Mouse (Mus musculus) hindbrain, embryonic 13.5 days (tissue): ENCODE results near the gene Cstf1. TPM values are rescaled to one million over a fixed set of nuclear protein-coding genes. Genes with fewer than 3 reads are reported as not detected.

Source experiments
- ATAC-seq: fragments of 200-750 bp; cut with Nextera tagmentation; 2 replicates; pipeline ENCODE4 v1.8.0; 2017; ENCODE audit warnings: moderate TSS enrichment; ENCODE audit not compliant: low FRiP score
- H3K27ac ChIP-seq: fragments of 300-500 bp; sonication (generic); 2 replicates; pipeline ENCODE4 v1.5.1; 2015; ENCODE audit warnings: inconsistent platforms, mild to moderate bottlenecking, moderate library complexity
- H3K27me3 ChIP-seq: fragments of 300-500 bp; sonication (generic); 2 replicates; pipeline ENCODE4 v1.6.1; 2015; ENCODE audit warnings: mild to moderate bottlenecking, inconsistent platforms
- H3K36me3 ChIP-seq: fragments of 300-500 bp; sonication (generic); 2 replicates; pipeline ENCODE4 v1.6.1; 2015; ENCODE audit warnings: mild to moderate bottlenecking, inconsistent platforms
- H3K4me1 ChIP-seq: fragments of 300-500 bp; sonication (generic); replicated peaks from 2 replicates; pipeline ENCODE4 v1.6.1; 2015; ENCODE audit warnings: inconsistent platforms
- H3K4me2 ChIP-seq: fragments of 300-500 bp; sonication (generic); 2 replicates; pipeline ENCODE4 v1.6.1; 2015; ENCODE audit warnings: inconsistent platforms, mild to moderate bottlenecking, moderate library complexity
- H3K4me3 ChIP-seq: fragments of 300-500 bp; sonication (generic); 2 replicates; pipeline ENCODE4 v1.5.1; 2015; ENCODE audit warnings: mild to moderate bottlenecking, inconsistent platforms
- H3K9ac ChIP-seq: fragments of 300-500 bp; sonication (generic); 2 replicates; pipeline ENCODE4 v1.6.1; 2015; ENCODE audit warnings: mild to moderate bottlenecking, inconsistent platforms
- H3K9me3 ChIP-seq: fragments of 300-500 bp; sonication (generic); 2 replicates; pipeline ENCODE4 v1.6.1; 2016; ENCODE audit warnings: inconsistent platforms
- WGBS: fragments of 180-500 bp; shearing (Covaris S2); methylation state at CpG from one replicate; pipeline ENCODE4 v1.1.7; 2015; 5-methylcytosine and 5-hydroxymethylcytosine counted together
- polyA plus RNA-seq: library from polyadenylated mRNA; unstranded; fragments of >200 nt; fragmentation: Nextera tagmentation; extraction: Ambion mirVana; gene quantifications from 2 replicates; pipeline ENCODE4 v1.2.1, GENCODE M21; 2015

The Cstf1 gene
- polyA plus RNA-seq, 1 experiment from 2014 or later, result 25.2 TPM

DNA sequence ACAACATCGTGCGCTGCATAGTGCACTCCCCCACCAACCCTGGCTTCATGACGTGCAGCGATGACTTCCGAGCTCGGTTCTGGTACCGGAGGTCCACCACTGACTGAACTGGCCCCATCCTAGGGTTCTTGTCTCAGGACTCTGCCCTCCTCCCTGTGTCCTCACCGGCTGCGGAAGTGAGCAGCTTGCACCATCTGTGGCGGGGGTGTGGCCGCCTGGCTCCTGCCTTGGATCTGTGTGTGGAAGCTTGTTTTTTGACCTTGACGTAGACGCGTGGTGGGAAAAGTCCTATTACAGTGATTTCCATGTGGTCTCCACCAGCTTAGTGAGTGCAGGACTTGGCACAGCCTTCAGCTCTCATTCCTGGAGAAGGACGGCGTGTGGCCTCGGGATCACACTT, 10.0 kb downstream of the Cstf1 start:
- Histone ChIP-seq H3K27me3 (no peaks in the 10 kb centered on the region), H3K27ac (no peak overlapping the region), H3K4me3 (no peak overlapping the region), H3K9me3 (no peaks in the 10 kb centered on the region), H3K36me3 (peaks cover 78% of the 10 kb centered on the region), H3K4me1 (no peaks in the 10 kb centered on the region), H3K9ac (no peak overlapping the region), H3K4me2 (no peak overlapping the region)
- ATAC-seq, result no peak
- 95% methylated on average over 17 of the region's 17 CpGs for WGBS

DNA sequence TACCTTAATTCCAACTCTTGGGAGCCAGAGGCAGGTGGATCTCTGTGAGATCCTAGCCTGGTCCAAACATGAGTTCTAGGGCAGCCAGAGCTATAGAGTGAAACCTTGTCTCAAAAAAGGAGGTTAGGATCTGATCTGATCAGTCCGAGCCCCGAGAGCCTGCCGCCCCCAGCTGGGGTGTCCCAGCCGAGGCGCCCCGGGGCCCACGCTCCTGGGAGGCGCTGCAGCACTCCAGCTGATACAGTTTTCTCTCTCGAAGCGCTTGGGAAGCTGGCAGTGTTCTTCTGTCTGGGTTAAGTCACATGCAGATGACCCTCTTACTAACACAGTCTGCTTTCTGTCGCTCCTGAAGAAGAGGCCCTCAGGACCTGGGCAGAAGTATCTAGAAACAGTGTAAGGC, 10.9 kb downstream of the Cstf1 start:
- Histone ChIP-seq H3K9me3 (no peaks in the 10 kb centered on the region), H3K4me2 (no peak overlapping the region), H3K27me3 (no peaks in the 10 kb centered on the region), H3K27ac (no peak overlapping the region), H3K9ac (no peak overlapping the region), H3K4me1 (no peaks in the 10 kb centered on the region), H3K36me3 (peaks cover 69% of the 10 kb centered on the region), H3K4me3 (no peak overlapping the region)
- ATAC-seq, result no peak
- WGBS, result 93% methylated on average over 11 of the region's 11 CpGs

DNA sequence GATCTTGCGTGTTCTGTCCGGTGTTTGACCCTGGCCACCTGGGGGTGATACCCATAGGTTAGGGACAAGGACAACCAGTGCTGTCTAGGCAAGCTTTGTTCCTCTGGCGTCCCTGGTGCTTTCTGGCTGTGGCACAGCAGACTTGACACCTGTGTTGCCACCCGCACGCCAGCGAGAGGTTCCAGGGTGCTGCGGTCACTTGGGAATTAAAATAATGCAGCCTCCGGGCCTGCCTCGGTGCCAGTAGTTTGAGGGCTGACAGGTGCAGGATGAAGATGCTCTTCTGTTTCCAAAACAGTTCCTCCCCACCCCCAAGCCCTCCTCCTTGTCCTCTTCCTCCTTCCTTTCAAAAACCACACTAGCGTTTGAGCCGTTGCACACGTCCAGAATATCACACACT, 11.4 kb downstream of the Cstf1 start:
- ATAC-seq, result no peak
- H3K36me3 ChIP-seq, result peaks cover 64% of the 10 kb centered on the region
- H3K27ac ChIP-seq, result no peak overlapping the region
- H3K9ac ChIP-seq, result no peak overlapping the region
- WGBS, result 92% methylated on average over 12 of the region's 12 CpGs
- no peak overlapping the region for H3K4me3 ChIP-seq
- H3K9me3 ChIP-seq, result no peaks in the 10 kb centered on the region
- H3K4me1 ChIP-seq, result no peaks in the 10 kb centered on the region
- no peaks in the 10 kb centered on the region for H3K27me3 ChIP-seq
- no peak overlapping the region for H3K4me2 ChIP-seq

DNA sequence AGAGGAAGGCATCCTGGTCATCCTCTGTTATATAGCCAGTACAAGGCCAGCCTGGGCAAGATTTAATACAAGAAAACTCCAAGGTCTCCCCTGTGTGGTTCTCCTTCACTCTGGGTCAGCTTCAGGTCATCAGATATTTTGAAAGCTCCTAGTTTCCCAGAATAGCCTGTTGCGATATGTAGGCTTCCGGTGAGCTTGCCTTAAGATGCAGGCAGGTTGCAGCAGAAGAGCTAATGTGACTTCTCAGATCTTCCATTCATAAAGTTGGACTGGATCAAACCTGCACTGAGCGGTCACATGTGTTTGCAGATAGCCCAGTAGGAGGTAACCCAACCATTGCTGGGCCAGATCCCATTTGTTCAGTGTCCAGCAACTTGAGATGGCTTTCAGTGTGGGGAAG, 14.2 kb downstream of the Cstf1 start:
- Histone ChIP-seq H3K9ac (no peak overlapping the region), H3K9me3 (no peaks in the 10 kb centered on the region), H3K36me3 (peaks cover 37% of the 10 kb centered on the region), H3K4me2 (no peak overlapping the region), H3K4me3 (no peak overlapping the region), H3K27ac (no peak overlapping the region), H3K27me3 (no peaks in the 10 kb centered on the region), H3K4me1 (no peaks in the 10 kb centered on the region)
- WGBS, result 92% methylated on average over 3 of the region's 3 CpGs
- ATAC-seq, result no peak

DNA sequence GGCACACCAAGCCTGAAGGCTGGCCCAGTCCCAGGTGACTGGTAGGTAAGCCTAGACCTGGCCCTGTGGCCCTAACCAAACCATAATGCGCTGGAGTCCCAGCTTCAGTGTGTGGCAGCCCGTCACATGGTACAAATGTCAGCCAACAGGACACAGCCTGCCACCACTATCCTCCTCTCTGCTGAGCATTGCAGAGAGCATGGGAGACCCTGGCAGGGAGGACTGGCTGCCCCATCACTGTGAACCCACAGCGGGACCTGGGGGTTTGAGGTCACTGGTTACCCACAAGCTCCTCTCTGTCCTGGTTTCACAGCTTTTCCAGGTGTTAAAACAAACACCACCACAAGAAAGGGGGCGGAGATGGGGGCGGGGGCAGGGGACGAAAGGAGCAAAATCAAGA, 19.9 kb downstream of the Cstf1 start:
- Histone ChIP-seq H3K4me3 (no peak overlapping the region), H3K9ac (no peak overlapping the region), H3K4me2 (no peak overlapping the region), H3K36me3 (no peaks in the 10 kb centered on the region), H3K4me1 (no peaks in the 10 kb centered on the region), H3K9me3 (no peaks in the 10 kb centered on the region), H3K27ac (no peak overlapping the region), H3K27me3 (no peaks in the 10 kb centered on the region; the same call in 1 of the 2 replicates)
- ATAC-seq, result no peak
- WGBS, result 48% methylated on average over 6 of the region's 6 CpGs

DNA sequence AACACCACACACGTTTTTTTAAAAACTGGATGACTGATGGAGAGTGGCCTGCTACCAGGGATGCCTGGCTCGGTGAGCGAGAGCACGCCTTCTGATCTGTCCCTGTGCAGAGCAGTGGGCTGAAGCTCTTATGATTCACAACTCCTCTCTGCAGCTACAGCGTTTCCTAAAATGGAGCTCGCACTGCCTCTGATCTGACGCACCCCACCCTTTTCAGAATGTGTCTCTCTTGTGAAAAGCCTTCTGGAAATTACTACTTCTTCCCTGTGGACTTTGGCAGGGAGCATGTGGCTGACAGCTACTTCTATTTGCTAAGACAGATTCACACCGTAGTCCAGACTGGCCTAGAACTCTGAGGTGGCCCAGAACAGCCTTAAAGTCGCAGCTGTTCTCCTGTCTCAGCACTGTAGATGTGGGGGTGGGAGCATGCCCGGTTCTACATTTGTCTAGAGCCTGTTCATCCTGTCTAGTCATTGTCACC, 21.6 kb downstream of the Cstf1 start:
- peaks cover 6% of the 10 kb centered on the region; the same call in 1 of the 2 replicates for H3K4me1 ChIP-seq
- no peak overlapping the region for H3K27ac ChIP-seq
- H3K9ac ChIP-seq, result no peak overlapping the region
- H3K36me3 ChIP-seq, result no peaks in the 10 kb centered on the region
- WGBS, result 79% methylated on average over 10 of the region's 10 CpGs
- no peak for ATAC-seq
- H3K9me3 ChIP-seq, result no peaks in the 10 kb centered on the region
- no peak overlapping the region for H3K4me2 ChIP-seq
- no peak overlapping the region for H3K4me3 ChIP-seq
- no peaks in the 10 kb centered on the region; the same call in 1 of the 2 replicates for H3K27me3 ChIP-seq

DNA sequence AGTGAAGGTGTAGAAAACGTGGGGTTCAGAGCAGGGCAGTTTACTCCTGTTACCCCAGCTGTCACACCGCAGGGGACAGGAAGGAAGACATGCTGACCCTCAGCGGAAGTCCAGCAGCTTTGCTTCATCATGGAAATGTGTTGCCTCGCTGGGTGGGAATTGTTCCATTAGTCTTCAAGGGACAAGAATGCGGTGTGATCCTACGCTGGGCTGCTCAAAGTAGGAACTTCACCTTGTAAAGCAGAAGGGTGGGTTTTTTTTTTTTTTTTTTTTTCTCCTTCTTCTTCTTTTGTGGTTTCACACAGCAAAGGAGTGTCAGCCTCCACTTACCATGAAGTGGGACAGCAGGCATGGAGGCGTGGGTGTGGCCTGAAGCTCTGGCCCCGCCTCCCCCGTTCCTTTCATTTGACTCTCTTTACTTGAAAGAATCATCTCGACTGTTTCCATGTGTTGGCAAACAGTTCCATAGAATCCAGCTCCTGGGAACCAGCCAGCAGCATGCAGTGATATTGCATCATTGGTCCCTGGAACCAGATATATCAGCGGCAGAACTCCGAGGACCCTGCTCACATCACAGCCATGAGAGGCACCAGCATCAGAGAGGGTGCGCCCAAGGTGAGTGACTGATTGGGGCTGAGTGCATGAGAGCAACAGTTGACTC, 23.0 kb downstream of the Cstf1 start, which contains the start of gene Cass4:
Gene Cass4 (plus strand): TSS at position 404 of the 661 bp plus-strand sequence.
- Histone ChIP-seq H3K9me3 (no peaks in the 10 kb centered on the region), H3K27ac (no peak within 1 kb of the TSS), H3K4me2 (no peak within 1 kb of the TSS), H3K9ac (no peak within 1 kb of the TSS), H3K4me1 (peaks cover 6% of the 10 kb centered on the region; the same call in 1 of the 2 replicates), H3K36me3 (no peaks in the 10 kb centered on the region), H3K27me3 (no peaks in the 10 kb centered on the region; the same call in 1 of the 2 replicates), H3K4me3 (no peak within 1 kb of the TSS)
- WGBS, result 42% methylated on average over 13 of the region's 13 CpGs
- ATAC-seq, result no peak

DNA sequence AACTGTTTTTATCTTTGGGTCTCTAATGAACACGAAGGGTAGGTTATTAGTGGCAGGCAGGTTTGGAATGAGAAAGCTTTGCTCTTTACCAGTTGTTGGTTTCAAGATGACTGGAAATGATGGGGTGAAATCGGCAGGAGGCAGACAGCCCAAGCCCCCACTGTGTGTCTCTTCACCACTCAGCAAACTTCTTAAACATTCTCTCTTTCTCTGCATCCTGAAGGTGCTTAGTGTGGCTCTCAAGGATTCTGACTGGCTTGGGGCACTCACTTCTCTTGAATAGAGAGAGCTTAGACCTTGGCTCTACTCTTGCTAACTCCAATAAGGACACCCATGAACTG, 23.5 kb downstream of the Cstf1 start:
- WGBS, result 74% methylated on average over 2 of the region's 2 CpGs
- no peak for ATAC-seq
- Histone ChIP-seq H3K4me1 (peaks cover 6% of the 10 kb centered on the region; the same call in 1 of the 2 replicates), H3K27me3 (no peaks in the 10 kb centered on the region; the same call in 1 of the 2 replicates), H3K9ac (no peak overlapping the region), H3K4me3 (no peak overlapping the region), H3K27ac (no peak overlapping the region), H3K9me3 (no peaks in the 10 kb centered on the region), H3K36me3 (no peaks in the 10 kb centered on the region), H3K4me2 (no peak overlapping the region)

DNA sequence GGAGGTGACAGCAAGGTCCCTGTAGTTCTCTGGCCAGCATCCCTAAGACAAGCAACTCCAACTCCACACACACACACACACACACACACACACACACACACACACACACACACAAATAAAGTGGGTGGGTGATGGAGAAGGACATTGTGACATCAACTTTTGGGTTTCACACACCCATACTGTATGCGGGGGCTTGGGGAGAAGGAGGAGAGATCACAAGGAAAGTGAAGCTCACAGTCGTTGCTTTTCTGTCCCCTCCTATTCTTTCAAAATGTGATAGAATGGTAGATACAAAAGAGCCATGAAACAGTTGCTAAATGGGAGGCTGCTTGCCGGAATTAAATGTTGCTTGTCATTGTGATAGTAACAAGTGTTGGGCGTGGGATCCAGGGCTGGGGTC, 24.2 kb downstream of the Cstf1 start:
- H3K27ac ChIP-seq, result no peak overlapping the region
- H3K4me1 ChIP-seq, result peaks cover 6% of the 10 kb centered on the region; the same call in 1 of the 2 replicates
- no peak overlapping the region for H3K9ac ChIP-seq
- H3K4me2 ChIP-seq, result no peak overlapping the region
- H3K4me3 ChIP-seq, result no peak overlapping the region
- 76% methylated on average over 4 of the region's 4 CpGs for WGBS
- ATAC-seq, result no peak
- no peaks in the 10 kb centered on the region for H3K36me3 ChIP-seq
- H3K27me3 ChIP-seq, result no peaks in the 10 kb centered on the region; the same call in 1 of the 2 replicates
- no peaks in the 10 kb centered on the region for H3K9me3 ChIP-seq

DNA sequence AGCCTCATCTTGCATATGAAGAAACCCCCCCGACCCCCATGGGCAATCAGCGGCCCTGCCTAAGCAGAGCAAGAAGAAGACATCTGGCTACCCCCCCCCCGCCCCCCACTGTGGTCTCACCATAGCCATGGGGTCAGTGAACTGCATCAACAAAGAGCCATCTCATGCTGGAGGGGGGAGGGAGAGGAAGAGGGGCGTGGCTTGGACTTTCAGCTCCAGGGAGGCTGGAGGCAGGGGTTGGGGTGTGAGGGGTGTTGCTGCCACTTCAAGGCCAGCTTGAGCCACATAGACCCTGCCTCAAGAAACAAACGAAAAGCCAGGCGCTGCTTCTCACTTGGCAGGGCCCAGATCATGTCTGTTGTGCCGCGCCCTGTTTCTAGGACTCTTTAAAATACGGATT, 25.5 kb downstream of the Cstf1 start:
- Histone ChIP-seq H3K9me3 (no peaks in the 10 kb centered on the region), H3K27ac (no peak overlapping the region), H3K4me2 (no peak overlapping the region), H3K4me1 (peaks cover 12% of the 10 kb centered on the region), H3K27me3 (no peaks in the 10 kb centered on the region; the same call in 1 of the 2 replicates), H3K4me3 (no peak overlapping the region), H3K36me3 (no peaks in the 10 kb centered on the region), H3K9ac (no peak overlapping the region)
- ATAC-seq, result no peak
- WGBS, result 46% methylated on average over 9 of the region's 9 CpGs

DNA sequence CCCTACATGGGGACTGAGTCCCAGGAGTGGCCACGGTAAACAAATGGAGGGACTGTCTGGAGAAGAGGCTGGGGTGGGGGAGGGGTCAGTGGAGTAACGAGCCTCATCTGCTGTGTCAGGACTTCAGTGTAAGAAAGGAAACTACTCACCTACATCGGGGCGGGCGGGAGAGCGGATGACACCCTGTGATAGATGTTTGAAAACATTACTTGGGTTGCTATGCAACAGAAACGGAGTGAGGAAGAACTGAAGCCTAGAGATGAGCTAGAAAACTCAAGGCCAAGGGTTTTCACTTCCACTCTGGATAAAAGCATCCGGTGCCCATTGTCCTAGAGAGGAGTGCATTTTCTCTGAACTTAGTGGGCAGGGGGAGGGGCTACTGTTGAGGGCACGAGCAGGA, 29.4 kb downstream of the Cstf1 start:
- no peaks in the 10 kb centered on the region for H3K9me3 ChIP-seq
- no peak overlapping the region for H3K4me3 ChIP-seq
- no peak overlapping the region for H3K27ac ChIP-seq
- no peak for ATAC-seq
- 28% methylated on average over 9 of the region's 9 CpGs for WGBS
- H3K27me3 ChIP-seq, result no peaks in the 10 kb centered on the region
- H3K4me2 ChIP-seq, result no peak overlapping the region
- H3K36me3 ChIP-seq, result no peaks in the 10 kb centered on the region
- H3K9ac ChIP-seq, result no peak overlapping the region
- H3K4me1 ChIP-seq, result peaks cover 12% of the 10 kb centered on the region

DNA sequence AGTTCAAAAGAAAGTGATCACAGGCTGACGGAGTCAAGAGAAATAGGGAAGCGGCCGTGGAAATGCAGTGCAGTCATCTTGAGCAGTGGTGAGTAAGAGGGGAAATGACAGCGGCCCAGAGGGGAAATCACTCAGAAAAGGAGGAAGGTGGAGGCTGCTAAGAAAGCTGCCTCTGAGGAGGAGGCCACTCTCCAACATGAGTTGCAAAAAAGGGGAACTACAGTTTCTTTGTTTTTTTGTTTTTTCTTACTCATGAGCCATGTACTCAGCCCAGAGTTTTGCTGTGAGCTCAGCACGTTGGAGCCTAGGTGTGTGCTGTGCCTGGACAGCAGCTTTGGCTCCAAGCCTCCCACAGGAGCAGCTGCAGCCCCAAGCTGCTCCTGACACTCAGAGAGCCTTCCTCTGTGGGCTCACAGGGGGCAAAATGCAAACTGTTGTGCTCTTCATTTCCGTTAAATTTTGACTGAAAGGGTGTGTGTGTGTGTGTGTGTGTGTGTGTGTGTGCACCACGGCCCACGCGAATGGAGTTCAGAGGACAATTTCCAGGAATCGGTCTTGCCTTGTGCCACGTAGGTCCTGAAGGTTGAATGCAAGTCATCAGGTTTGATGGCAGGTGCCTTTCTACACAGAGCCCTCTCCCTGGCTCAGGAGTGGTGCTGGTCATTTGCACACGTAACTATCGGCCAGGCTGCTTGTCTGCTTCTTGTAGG, 30.8 kb downstream of the Cstf1 start:
- Histone ChIP-seq H3K36me3 (no peaks in the 10 kb centered on the region), H3K27me3 (no peaks in the 10 kb centered on the region), H3K9me3 (no peaks in the 10 kb centered on the region), H3K4me3 (no peak overlapping the region), H3K4me2 (no peak overlapping the region), H3K9ac (no peak overlapping the region), H3K27ac (no peak overlapping the region), H3K4me1 (peaks cover 7% of the 10 kb centered on the region)
- 79% methylated on average over 13 of the region's 13 CpGs for WGBS
- no peak for ATAC-seq

DNA sequence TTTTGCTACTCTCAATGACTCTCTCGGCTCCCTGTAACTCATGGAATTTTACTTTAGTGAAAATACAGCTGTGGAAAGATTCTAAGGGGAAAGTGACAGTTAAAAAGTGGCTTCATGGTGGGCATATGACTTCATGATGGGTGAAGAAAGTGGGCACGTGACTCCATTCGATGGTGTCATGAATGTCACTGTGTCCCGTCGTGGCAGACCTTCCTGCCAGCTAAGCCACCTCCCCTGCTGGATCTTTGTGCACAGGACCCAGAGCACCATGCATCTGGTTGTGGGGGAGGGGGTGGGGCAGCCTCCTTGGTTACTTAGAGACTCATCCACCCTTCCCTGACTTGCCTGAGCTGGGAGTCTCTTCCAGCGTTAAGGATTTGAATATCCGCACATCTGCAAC, 33.8 kb downstream of the Cstf1 start:
- Histone ChIP-seq H3K27me3 (no peaks in the 10 kb centered on the region), H3K9me3 (no peaks in the 10 kb centered on the region), H3K4me3 (no peak overlapping the region), H3K4me1 (peaks cover 7% of the 10 kb centered on the region), H3K27ac (no peak overlapping the region), H3K36me3 (no peaks in the 10 kb centered on the region), H3K4me2 (no peak overlapping the region), H3K9ac (no peak overlapping the region)
- no peak for ATAC-seq
- 60% methylated on average over 7 of the region's 7 CpGs for WGBS
